Mouse (Mus musculus) CH12.LX (cell line): ENCODE measurements around the gene Scaf4. TPM values are rescaled to one million over a fixed set of nuclear protein-coding genes. Genes with fewer than 3 reads are reported as not detected.
A peak's percentile ranks its signal among the peaks of the same experiment; 100 is the strongest.

ENCODE experiments used
- DNase-seq: peaks from one replicate; pipeline ENCODE4 v3.0.0-alpha.2; 2013; ENCODE audit errors: extremely low read depth
- H3K27ac ChIP-seq: 2 replicates; pipeline ENCODE4 v1.5.1; 2012; ENCODE audit warnings: low read depth, mild to moderate bottlenecking, control low read depth, moderate library complexity; ENCODE audit not compliant: insufficient read depth
- H3K27me3 ChIP-seq: replicated peaks from 2 replicates; pipeline ENCODE3; 2012; ENCODE audit warnings: inconsistent platforms
- H3K36me3 ChIP-seq, 2 experiments: replicated peaks in 1 of 2; 2 replicates each; pipeline versions ENCODE3 to v1.6.1; 2012; ENCODE audit warnings: inconsistent platforms in 1 of 2, low read length in 1 of 2, mild to moderate bottlenecking in 1 of 2, mixed read lengths in 1 of 2, moderate library complexity in 1 of 2; ENCODE audit not compliant: control insufficient read depth in 1 of 2, insufficient read depth in 1 of 2
- H3K4me1 ChIP-seq, 2 experiments: 2 replicates each; pipeline ENCODE4 v1.6.1; 2012; ENCODE audit warnings: inconsistent platforms in 1 of 2, moderate library complexity in 1 of 2; ENCODE audit not compliant: insufficient read depth in 2 of 2, control insufficient read depth in 1 of 2
- H3K4me2 ChIP-seq: 2 replicates; pipeline ENCODE4 v1.6.1; 2012; ENCODE audit warnings: low read depth, mild to moderate bottlenecking, control low read depth; ENCODE audit not compliant: poor library complexity, insufficient read depth, severe bottlenecking
- H3K4me3 ChIP-seq, 3 experiments: fragments of 150-350 bp in 1 of 3; sonication (generic) in 1 of 3; replicated peaks in 1 of 3; 2 replicates each; pipeline versions ENCODE3 to v1.5.1; 2011 to 2012; ENCODE audit warnings: low read depth in 2 of 3, low read length in 2 of 3, mild to moderate bottlenecking in 2 of 3, moderate library complexity in 2 of 3, control low read depth in 1 of 3, improper control_type of control experiment in 1 of 3, inconsistent platforms in 1 of 3, mixed read lengths in 1 of 3; ENCODE audit not compliant: poor library complexity in 1 of 3
- H3K79me2 ChIP-seq: replicated peaks from 2 replicates; pipeline ENCODE4 v1.6.1; 2012; ENCODE audit warnings: mild to moderate bottlenecking, moderate library complexity; ENCODE audit not compliant: control insufficient read depth, poor library complexity, insufficient read depth, severe bottlenecking; ENCODE audit errors: extremely low read depth
- H3K9ac ChIP-seq: 2 replicates; pipeline ENCODE4 v1.6.1; 2012; ENCODE audit warnings: low read depth, mild to moderate bottlenecking, control low read depth, moderate library complexity; ENCODE audit not compliant: insufficient read depth
- H3K9me3 ChIP-seq: replicated peaks from 2 replicates; pipeline ENCODE3; 2012; ENCODE audit warnings: low read length, inconsistent platforms, mixed read lengths
- BHLHE40 ChIP-seq: IDR thresholded peaks from 2 replicates; pipeline ENCODE4 v1.6.1; 2011; ENCODE audit warnings: mild to moderate bottlenecking, low read depth, low read length, improper control_type of control experiment
- CHD2 ChIP-seq: IDR thresholded peaks from 2 replicates; pipeline ENCODE4 v1.6.1; 2011; ENCODE audit warnings: low read length, improper control_type of control experiment
- CTCF ChIP-seq, 2 experiments: IDR thresholded peaks in 1 of 2; conservative IDR thresholded peaks in 1 of 2; 2 replicates each; pipeline ENCODE4 v1.5.1; 2011 to 2012; ENCODE audit warnings: low read depth in 2 of 2, low read length in 2 of 2, improper control_type of control experiment in 1 of 2, inconsistent platforms in 1 of 2, mild to moderate bottlenecking in 1 of 2, moderate library complexity in 1 of 2
- ELF1 ChIP-seq: IDR thresholded peaks from 2 replicates; pipeline ENCODE4 v1.6.1; 2014; ENCODE audit warnings: low read depth, mild to moderate bottlenecking, inconsistent platforms, low read length, improper control_type of control experiment
- EP300 ChIP-seq: IDR thresholded peaks from 2 replicates; pipeline ENCODE4 v1.6.1; 2011; ENCODE audit warnings: low read length, improper control_type of control experiment
- HCFC1 ChIP-seq: IDR thresholded peaks from 2 replicates; pipeline ENCODE4 v1.6.1; 2012; ENCODE audit warnings: low read depth, mild to moderate bottlenecking, inconsistent platforms, low read length, improper control_type of control experiment
- IRF4 ChIP-seq: IDR thresholded peaks from 2 replicates; pipeline ENCODE4 v1.6.1; 2014; ENCODE audit warnings: low read depth, mild to moderate bottlenecking, inconsistent platforms, low read length, improper control_type of control experiment
- JUN ChIP-seq: IDR thresholded peaks from 2 replicates; pipeline ENCODE4 v1.6.1; 2011; ENCODE audit warnings: low read depth, mild to moderate bottlenecking, low read length, improper control_type of control experiment, moderate library complexity; ENCODE audit not compliant: insufficient read depth
- JUND ChIP-seq: conservative IDR thresholded peaks from 2 replicates; pipeline ENCODE4 v1.6.1; 2011; ENCODE audit warnings: low read depth, low read length, improper control_type of control experiment
- MAZ ChIP-seq: IDR thresholded peaks from 2 replicates; pipeline ENCODE4 v1.6.1; 2012; ENCODE audit warnings: low read depth, mild to moderate bottlenecking, inconsistent platforms, low read length, improper control_type of control experiment, moderate library complexity
- MXI1 ChIP-seq: IDR thresholded peaks from 2 replicates; pipeline ENCODE4 v1.6.1; 2011; ENCODE audit warnings: mild to moderate bottlenecking, low read depth, low read length, improper control_type of control experiment
- NELFE ChIP-seq: IDR thresholded peaks from 2 replicates; pipeline ENCODE4 v1.6.1; 2011; ENCODE audit warnings: low read depth, low read length, improper control_type of control experiment
- PAX5 ChIP-seq: IDR thresholded peaks from 2 replicates; pipeline ENCODE4 v1.6.1; 2012; ENCODE audit warnings: low read length, inconsistent platforms, mixed read lengths
- POLR2A ChIP-seq: IDR thresholded peaks from 2 replicates; pipeline ENCODE4 v1.6.1; 2011; ENCODE audit warnings: low read depth, mild to moderate bottlenecking, improper control_type of control experiment, low read length
- RAD21 ChIP-seq: IDR thresholded peaks from 2 replicates; pipeline ENCODE4 v1.6.1; 2011; ENCODE audit warnings: low read depth, mild to moderate bottlenecking, low read length, improper control_type of control experiment, moderate library complexity
- SMC3 ChIP-seq: IDR thresholded peaks from 2 replicates; pipeline ENCODE4 v1.6.1; 2011; ENCODE audit warnings: low read depth, low read length, improper control_type of control experiment
- TBP ChIP-seq: conservative IDR thresholded peaks from 2 replicates; pipeline ENCODE4 v1.6.1; 2011; ENCODE audit warnings: low read depth, low read length, improper control_type of control experiment
- USF1 ChIP-seq: IDR thresholded peaks from 2 replicates; pipeline ENCODE4 v1.6.1; 2014; ENCODE audit warnings: low read depth, mild to moderate bottlenecking, inconsistent platforms, low read length, improper control_type of control experiment
- USF2 ChIP-seq: conservative IDR thresholded peaks from 2 replicates; pipeline ENCODE4 v1.6.1; 2011; ENCODE audit warnings: low read depth, low read length, improper control_type of control experiment
- ZC3H11A ChIP-seq: IDR thresholded peaks from 2 replicates; pipeline ENCODE4 v1.6.1; 2012; ENCODE audit warnings: low read depth, mild to moderate bottlenecking, inconsistent platforms, low read length, improper control_type of control experiment
- ZMIZ1 ChIP-seq: IDR thresholded peaks from 2 replicates; pipeline ENCODE4 v1.6.1; 2012; ENCODE audit warnings: low read depth, mild to moderate bottlenecking, inconsistent platforms, low read length, improper control_type of control experiment
- ZNF384 ChIP-seq: IDR thresholded peaks from 2 replicates; pipeline ENCODE4 v1.6.1; 2012; ENCODE audit warnings: low read depth, low read length, improper control_type of control experiment, inconsistent platforms
- dilution Hi-C: fragments of 300-500 bp; cut with MboI; formaldehyde crosslinking; loops from 2 replicates; pipeline ENCODE4 v1.14.3; 2020; ENCODE audit warnings: low sequenced_read_pairs; ENCODE audit not compliant: extremely low pct_unique_long_range_greater_than_20kb, extremely low pct_ligation_motif_present
- in situ Hi-C: fragments of 300-500 bp; cut with MboI; formaldehyde crosslinking; loops from 3 replicates; pipeline ENCODE4 v1.14.3; 2019; ENCODE audit warnings: low sequenced_read_pairs, low pct_ligation_motif_present, low pct_unique_long_range_greater_than_20kb, mixed read lengths
- polyA plus RNA-seq: library from polyadenylated mRNA; unstranded; fragments of >175 nt; gene quantifications from 2 replicates; pipeline ENCODE4 v1.2.1, GENCODE M21; 2012; ENCODE audit warnings: low read depth; ENCODE audit not compliant: insufficient read length
- total RNA-seq, 2 experiments: library from RNA; depleted of rRNA; stranded (reverse); fragments of 300-350 nt in 1 of 2; fragments of >200 nt in 1 of 2; gene quantifications; 2 replicates each; pipeline ENCODE4 v1.2.3; 2012 to 2014

Scaf4 gene
- total and polyA plus RNA-seq, 3 experiments: 6.0 to 60.4 (median 17.5) TPM

- TF ChIP-seq MAZ: 0 out of 2 replicates have a peak, but pooled peaks have one; percentile 32
- TF ChIP-seq CTCF (conservative IDR thresholded peaks at IDR 0.05 in 1 of 2, IDR thresholded peaks at IDR 0.05 in 1 of 2; ENCODE audit: low read depth in 2 of 2, low read length in 2 of 2): no peak
- no peak for TF ChIP-seq ELF1
- TF ChIP-seq SMC3: no peak
- peak; percentile 49; the same call in 1 of the 2 replicates for TF ChIP-seq BHLHE40
- TF ChIP-seq USF1: no peak
- peak; percentile 88 for TF ChIP-seq EP300
- no peak for TF ChIP-seq MXI1
- no peak for TF ChIP-seq RAD21
Measured at GRCm38 (mm10) chr16:90177425-90177824, 106.9 kb downstream of the Scaf4 start (continued).

- Histone ChIP-seq H3K27me3 (peaks cover 12% of the 10 kb centered on the region), H3K9ac (no peak overlapping the region), H3K27ac (no peak overlapping the region), H3K4me3 (no peak overlapping the region), H3K36me3 (no peaks in the 10 kb centered on the region), H3K9me3 (no peaks in the 10 kb centered on the region), H3K4me2 (no peak overlapping the region), H3K4me1 (peaks cover 5 to 23% of the 10 kb centered on the region in 2 experiments; a peak in 3 of 4 replicates), H3K79me2 (no peaks in the 10 kb centered on the region)
- in situ Hi-C loops: loop anchor here (25.0 kb wide), 1 partner anchor 1789 kb away; no protein-coding TSS in a partner anchor
- no peak for TF ChIP-seq NELFE
- TF ChIP-seq USF1: no peak
- TF ChIP-seq JUN: no peak
- TF ChIP-seq ZMIZ1: no peak
- no peak for TF ChIP-seq JUND
- TF ChIP-seq SMC3: no peak
- no peak for TF ChIP-seq USF2
- no peak for TF ChIP-seq HCFC1
- TF ChIP-seq ELF1: no peak
- no peak for TF ChIP-seq POLR2A
- no peak for TF ChIP-seq ZNF384
- no peak for TF ChIP-seq RAD21
- no peak for TF ChIP-seq ZC3H11A
- TF ChIP-seq CTCF (conservative IDR thresholded peaks at IDR 0.05 in 1 of 2, IDR thresholded peaks at IDR 0.05 in 1 of 2; ENCODE audit: low read depth in 2 of 2, low read length in 2 of 2): no peak
- no peak for TF ChIP-seq TBP
- no peak for TF ChIP-seq MAZ
- TF ChIP-seq IRF4: no peak
- no peak for TF ChIP-seq CHD2
- no peak for TF ChIP-seq PAX5
- dilution Hi-C loops: no loop called here
- DNase-seq: no peak
Measured at GRCm38 (mm10) chr16:90176472-90176871, 107.8 kb downstream of the Scaf4 start.

Other genes with a start within 250 kb of the Scaf4 start
- 0.04 TPM in 1 of 2 replicates, not detected in the other for gene Tiam1, start 140.7 kb downstream of the Scaf4 start, total RNA-seq (2012; rRNA removed)
- gene Tiam1, start 140.7 kb downstream of the Scaf4 start, total RNA-seq (2014; rRNA removed): 0.03 and 0.05 TPM in 2 replicates
- gene Tiam1, start 140.7 kb downstream of the Scaf4 start, polyA plus RNA-seq: 0.25 and 0.40 TPM in 2 replicates
- gene Sod1, start 63.7 kb downstream of the Scaf4 start, total RNA-seq (2012; rRNA removed): 632 and 634 TPM in 2 replicates
- gene Sod1, start 63.7 kb downstream of the Scaf4 start, total RNA-seq (2014; rRNA removed): 517 and 532 TPM in 2 replicates
- gene Sod1, start 63.7 kb downstream of the Scaf4 start, polyA plus RNA-seq: 1,226 and 1,288 TPM in 2 replicates
- not detected in 2 replicates for gene Hunk, start 101.5 kb upstream of the Scaf4 start, total RNA-seq (2012; rRNA removed)
- gene Hunk, start 101.5 kb upstream of the Scaf4 start, total RNA-seq (2014; rRNA removed): not detected in 2 replicates
- gene Hunk, start 101.5 kb upstream of the Scaf4 start, polyA plus RNA-seq: not detected in 2 replicates